Mouse (Mus musculus): ENCODE data around the gene Sh2d1b2.
"Not testable (repeated sequence)": the region's sequence is repeated elsewhere in the genome, so short reads cannot be mapped to it uniquely, and the experiment has no call there.

Gene Sh2d1b2

DNA sequence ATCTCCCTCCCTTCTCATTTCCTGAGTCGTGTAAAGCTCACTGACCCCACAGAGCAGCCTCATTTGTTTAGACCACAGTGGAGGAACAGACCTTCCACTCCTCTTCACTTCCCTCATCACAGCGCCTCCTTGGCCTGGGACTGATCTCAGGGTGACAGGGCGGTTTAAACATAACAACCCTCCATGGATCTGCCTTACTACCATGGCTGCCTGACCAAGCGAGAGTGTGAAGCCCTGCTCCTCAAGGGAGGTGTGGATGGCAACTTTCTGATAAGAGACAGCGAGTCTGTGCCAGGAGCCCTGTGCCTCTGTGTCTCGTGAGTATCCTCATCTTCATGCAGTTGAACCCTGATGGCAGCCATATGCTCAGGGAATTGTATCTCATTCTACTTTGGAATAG is at the start of gene Sh2d1b2:
Gene Sh2d1b2 (plus strand): TSS at position 62 of the 400 bp plus-strand sequence.
- DNase-seq: not testable (repeated sequence)

DNA sequence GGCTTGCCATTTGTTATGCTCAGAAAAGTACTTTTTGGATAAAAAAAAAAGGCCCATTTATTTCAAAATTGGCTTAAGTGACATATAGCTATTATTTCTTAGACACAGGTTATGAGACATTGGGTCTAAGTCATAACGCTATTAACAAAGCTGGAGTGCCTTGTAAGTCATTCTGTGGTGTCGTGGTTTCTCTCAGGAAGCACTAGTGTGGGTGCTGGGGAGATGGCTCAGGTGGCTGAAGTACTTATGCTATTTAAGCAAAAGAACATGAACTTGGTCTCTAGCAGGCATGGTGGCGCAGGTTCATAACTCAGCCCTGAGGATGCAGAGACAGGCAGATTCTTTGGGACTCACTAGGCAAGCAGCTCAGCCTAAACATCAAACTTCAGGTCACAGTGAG is 47.4 kb upstream of the Sh2d1b2 start:
- DNase-seq: no peak

DNA sequence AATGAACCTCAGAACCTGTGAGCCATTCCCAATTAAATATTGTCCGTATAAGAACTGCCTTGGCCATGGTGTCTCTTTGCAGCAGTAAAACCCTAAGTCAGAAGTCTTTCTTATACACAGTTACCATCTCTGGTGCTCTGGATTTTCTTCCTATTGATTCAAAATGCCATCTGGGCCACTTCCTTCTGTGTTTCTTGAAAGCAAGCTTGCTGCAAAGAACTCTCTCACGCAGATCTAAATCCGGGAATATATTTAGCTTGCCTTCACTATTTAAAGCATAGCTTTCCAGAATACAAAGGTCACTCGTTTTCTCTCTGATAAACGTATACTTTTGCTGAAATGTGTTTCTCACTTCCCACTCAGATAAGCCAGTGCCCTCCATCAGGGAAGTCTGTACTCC is 46.0 kb upstream of the Sh2d1b2 start:
- DNase-seq: no peak

DNA sequence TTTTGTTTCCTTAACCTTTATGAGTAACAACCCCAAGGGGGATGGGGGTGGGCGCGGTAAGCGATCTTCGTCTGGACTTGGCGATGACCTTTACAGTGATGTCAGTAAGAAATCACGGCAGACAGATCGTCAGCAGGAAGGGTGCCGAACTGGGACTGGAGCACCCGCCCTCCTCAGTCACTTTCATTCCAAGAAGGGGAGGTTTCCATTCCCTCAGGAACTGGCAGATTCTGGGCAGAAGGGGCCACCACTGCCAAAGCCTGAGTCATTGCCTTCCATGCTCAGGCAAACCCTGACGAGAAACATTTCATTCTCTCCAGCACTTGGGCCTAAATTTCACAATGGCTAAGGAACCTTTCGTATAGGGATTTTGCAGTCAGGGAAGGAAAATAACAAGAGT is 43.9 kb upstream of the Sh2d1b2 start:
- peak; percentile 16 to 18 for DNase-seq

DNA sequence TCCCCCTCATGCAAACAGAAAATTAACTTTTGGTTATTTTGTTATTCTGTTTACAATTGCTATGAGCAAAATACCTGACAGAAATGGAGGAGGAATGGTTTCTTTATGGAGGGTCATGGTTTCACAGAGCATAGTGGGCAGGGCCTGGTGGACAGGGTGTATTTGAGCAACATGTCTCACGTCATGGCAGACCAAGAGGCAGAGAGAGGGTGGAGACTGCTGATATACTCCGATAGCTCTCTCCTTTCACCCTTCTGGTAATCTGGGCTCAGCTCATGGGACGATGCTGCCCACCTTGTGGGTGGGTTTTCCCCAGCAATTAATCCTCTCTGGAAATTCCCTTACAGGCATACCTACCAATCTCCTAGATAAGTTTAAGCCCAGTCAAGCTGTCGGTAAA is 42.3 kb upstream of the Sh2d1b2 start:
- peak in 1 of 2 experiments; percentile 26 for DNase-seq

DNA sequence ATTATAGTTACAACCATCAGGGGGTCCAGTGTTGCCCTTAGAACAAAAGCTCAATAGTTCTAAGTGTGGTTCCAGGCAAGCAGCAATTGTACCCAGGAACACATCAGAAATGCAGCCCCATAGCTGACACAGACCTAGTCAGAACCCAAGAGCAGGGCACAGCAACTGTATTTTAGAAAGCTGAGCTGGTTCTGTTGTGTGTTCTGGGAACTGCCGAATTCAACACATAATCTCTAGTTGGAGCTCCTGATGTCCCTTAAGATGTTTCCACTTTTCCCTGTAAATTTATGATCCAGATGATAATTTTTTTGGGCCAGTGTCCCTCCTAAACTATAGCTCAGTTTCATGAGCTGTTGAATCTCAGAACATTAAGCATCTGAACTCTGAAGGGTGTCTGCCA is 40.6 kb upstream of the Sh2d1b2 start:
- DNase-seq: no peak

DNA sequence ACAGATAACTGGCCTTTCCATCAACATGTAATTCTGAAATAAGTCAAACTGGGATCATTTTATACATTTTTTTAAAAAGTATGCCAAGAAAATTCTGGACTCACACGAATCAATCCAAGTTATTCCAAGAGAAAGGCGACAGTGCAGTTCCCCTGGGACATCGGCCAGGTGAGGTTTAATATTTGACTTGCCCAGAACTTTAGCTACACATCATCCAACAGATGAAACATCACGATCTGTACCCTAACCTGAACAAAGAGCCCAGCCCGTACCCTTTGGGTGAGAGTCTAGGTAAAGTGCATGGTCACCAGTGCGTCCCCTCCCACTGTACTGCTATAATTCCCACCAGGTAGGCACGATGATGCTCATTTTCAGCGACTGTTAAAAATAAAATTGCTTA is 36.3 kb upstream of the Sh2d1b2 start:
- DNase-seq: peak; percentile 79 to 80

DNA sequence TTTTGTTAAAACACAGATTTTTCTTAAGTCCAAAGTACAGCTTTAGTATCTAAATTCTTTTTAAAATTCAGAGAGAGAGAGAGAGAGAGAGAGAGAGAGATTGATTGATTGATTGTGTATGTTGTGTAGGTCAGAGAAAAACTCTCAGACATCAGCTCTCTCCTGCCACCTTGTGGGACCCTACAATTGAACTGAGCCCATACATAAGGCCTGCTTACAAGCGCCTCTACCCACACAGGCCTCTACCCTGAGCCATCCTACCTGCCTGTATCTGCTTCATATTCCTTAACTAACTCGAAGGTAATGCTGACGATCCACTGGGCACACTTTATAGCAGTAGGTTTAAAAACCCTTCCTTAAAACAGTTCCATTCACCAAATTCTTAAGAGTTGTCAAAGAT is 32.2 kb upstream of the Sh2d1b2 start:
- peak; percentile 42 to 68 for DNase-seq

DNA sequence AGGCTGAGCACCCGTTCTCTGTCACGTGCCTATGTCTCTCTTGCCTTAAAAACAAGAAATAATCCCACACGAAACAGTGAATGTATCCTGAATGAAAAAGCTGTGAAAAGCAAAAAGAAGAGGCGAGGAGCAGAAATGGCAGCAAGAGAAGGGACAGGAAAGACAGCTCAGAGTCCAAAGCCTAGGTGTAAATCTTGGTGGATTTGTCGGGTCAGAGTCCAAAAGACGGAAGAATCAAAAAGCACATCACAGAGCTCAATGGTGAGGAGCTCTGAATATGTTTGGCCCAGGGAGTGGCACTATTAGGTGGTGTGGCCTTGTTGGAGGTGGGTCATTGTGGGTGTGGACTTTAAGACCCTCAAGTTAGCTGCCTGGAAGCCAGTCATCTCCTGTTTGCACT is 26.2 kb upstream of the Sh2d1b2 start:
- DNase-seq: peak in 1 of 2 experiments; percentile 22

DNA sequence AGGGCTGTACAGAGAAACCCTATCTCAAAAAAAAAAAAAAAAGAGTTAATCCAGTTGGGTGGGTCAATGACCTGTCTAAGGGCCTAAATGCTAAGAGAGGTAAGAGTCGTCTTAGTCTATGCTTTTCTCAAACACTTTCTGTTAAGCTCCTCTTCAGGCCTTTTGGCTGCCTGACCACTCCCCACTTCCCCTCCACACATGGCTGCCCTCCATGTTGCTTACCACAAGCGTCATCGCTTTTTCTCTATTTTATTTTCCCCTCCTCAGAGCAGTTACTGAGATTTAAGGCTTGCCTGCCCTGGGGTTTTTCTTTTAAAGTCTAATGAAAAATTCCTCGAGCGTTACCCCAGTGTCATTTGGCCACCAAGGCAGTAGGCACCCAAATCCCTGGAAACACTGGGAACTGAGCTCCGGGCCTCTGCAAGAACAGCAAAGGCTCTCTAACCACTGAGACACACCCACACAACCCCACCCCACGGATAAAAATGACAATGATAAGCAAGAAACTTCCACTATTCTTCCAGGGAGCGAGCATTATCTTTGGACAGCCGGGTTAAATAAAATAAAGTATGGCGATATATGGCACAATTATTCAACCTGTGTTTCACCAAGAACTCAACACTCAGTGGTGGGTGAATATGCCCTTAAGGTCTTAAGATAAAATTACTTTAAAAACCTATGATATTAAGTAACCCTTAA is 19.2 kb upstream of the Sh2d1b2 start:
- DNase-seq: no peak

DNA sequence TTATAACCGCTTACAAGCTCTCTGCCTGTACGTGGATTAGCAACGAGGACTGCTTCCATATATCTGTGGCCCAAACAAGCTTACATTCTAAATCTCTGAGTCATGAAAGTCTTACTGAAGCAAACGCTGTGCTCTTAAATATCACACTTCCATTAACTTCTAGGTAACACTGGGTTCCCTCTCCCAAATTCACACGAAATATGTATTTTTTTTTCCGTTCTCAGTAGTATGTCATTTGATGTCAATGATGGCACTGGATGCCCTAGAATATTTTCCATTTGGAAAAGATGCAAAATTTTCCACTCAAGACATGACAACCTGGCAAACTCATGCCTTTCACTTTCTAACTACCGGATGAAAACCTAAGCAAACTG is 18.2 kb upstream of the Sh2d1b2 start:
- DNase-seq: no peak

DNA sequence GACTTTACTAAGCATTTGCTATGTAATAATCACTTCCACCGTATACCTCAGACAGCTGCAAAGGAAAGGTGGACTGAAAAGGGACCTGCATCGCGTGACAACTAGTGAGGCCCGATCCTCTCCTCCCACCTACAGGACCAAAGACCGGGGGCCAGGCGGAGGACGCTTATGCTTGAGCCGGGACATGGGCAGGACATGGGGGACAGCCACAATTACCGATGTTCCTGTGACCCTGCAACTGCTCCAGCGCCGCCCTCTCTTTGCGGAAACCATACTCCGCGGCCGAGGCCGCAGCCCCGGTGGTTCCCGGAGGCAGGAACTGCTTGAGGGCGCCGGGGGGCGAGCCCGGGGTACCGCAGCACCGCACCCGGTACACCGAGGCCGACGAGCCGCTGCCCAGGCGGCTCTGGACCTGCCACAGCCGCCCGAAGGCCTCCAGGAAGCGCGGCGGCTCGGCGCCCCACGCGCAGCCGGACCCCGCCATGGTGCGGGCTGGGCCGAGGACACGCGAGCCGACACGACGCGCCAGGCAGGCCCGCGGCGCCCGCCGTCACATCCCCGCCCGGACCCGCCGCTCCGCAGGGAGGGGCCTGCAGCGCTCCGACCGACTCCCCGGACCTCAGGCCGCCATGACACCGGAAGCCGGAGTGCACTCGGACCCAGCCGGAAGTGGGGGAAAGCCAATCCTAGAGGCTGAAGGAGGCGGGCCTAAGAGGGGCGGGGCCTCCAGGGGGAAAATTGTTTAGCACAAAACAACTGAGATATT is 17.6 kb upstream of the Sh2d1b2 start, which contains the start of gene Uhmk1:
Gene Uhmk1 (minus strand): TSS at position 641 of the 766 bp plus-strand sequence.
- DNase-seq: peak; percentile 94 to 96

DNA sequence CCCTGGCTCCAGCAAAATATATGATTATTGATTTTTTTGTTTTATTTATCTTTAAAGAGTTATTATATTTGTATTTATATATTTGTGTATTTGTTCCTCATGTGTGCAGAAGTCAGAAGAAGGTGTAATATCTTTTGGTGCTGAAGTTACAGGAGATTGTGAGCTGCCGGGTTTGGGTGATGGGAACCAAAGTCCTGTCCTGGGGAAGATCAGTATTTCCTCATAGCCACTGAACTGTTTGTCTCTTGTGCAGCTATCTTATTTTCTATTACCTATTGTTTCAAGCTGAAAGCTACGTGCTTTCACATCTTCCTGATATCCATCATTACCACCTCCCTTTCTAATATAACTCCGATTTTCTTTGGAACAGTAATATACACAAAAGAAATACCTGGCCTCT is 17.0 kb upstream of the Sh2d1b2 start:
- DNase-seq: no peak

DNA sequence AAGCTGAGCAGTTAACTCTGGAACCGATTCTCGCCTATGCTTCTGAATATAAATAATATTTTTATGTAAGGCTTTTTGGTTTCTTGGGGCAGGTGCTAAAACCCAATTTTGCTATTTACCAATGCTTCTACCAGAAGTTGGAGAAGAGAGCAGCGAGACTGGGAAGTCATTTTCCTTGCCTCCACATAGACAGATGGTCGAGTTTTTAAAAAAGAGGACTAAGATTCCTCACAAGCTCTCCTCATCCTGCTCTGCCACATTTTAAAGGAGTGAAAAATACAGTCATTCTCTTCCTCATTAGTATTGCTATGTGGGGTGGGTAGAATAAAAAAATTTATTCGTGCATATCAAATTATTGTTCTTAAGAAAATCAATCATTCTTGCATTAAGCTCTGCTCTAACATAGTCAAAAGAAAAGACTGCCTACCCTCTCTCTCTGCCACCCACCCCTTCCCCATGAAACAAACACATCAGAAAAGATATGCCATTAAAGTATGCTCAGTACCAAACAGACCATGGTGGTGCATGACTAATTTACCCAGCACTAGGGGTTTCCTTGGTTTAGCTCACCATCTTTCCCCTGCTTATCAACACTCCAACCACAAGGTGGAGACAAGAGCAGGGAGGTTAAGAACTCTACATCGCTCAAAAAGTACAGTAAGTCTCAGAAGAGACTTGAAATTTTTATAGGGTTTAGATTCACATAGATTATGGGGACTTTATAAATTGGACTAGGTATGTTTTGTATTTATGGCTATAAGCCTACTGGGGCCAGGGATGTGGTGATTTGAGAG is 14.3 kb upstream of the Sh2d1b2 start:
- peak; percentile 15 to 35 for DNase-seq

DNA sequence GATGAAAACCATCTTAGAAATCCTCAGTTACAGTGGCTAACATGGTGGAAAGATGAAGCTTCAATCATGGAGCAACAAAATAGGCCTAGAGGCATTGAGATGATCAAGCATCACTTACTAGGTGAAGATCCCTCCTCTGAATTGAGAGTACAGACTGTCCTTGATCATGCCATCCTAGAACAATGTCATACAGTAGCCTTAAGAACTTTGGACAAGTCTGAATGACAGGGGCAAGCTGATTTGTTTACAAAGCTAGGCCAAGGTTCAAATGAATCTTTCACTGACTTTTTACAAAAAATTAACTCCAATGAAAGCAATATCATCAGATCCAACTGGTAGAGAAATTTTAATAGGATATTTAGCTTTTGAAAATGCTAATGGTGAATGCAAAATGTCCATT is 12.2 kb upstream of the Sh2d1b2 start:
- DNase-seq: peak; percentile 9 to 68

DNA sequence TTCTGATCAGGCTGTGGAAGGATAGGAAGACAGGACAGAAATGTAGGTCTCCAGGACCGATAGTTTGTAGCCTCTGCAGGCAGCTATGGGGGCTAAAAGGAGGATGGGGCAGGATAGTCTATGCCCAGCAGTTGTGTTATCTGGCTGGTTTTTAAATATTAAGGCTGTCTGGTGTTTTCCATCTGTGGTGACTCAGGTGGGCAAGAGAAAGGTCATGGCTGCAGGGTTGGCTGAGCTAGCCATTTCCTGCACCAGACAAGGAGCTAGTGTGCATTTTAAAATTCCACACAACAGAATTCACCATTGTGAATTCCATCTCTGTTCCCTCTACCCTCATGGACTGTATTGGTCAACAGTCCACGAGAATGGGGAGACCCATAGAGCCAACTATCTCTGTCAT is 9.3 kb upstream of the Sh2d1b2 start:
- no peak for DNase-seq

DNA sequence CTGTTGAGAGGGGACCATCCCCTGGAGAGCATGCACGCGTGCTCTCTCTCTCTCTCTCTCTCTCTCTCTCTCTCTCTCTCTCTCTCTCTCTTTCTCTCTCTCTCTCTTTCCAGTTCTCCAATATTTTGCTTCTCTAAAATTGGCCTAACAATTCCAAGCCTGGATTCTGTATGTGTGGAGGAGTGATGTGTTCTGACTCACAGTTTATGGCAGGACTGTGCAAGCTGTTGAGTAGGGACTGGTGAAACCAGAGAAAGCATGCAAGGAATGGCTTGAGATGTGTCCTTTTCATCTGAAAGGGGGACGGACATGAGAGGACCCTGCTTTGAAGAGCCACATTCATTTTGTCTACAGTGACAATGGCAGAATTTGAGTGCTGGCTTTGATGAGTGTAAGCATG is 12.5 kb downstream of the Sh2d1b2 start:
- no peak for DNase-seq

DNA sequence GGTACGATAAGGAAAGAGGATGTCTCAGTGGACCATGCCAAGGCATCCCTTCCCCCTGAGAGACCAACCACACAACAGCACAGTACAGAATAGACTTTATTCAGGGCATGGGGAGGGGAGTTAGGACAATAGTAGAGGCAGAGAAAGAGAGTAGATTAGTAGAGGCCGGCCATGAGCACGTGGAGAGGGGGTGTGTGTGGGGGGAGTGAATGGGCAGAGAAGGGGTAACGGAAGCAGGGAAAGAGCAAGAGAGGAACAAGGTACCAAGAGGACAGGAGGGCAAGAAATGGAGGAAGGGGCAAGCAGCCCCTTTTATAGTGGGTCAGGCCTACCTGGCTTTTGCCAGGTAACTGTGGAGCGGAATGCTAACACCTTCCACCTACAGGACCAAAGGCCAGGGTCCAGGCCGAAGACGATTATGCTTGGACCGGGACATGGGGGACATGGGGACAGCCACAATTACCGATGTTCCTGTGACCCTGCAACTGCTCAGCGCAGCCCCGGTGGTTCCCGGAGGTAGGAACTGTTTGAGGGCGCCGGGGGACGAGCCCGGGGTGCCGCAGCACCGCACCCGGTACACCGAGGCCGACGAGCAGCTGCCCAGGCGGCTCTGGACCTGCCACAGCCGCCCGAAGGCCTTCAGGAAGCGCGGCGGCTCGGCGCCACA is 22.5 kb downstream of the Sh2d1b2 start:
- DNase-seq: peak in 1 of 2 experiments; percentile 4

DNA sequence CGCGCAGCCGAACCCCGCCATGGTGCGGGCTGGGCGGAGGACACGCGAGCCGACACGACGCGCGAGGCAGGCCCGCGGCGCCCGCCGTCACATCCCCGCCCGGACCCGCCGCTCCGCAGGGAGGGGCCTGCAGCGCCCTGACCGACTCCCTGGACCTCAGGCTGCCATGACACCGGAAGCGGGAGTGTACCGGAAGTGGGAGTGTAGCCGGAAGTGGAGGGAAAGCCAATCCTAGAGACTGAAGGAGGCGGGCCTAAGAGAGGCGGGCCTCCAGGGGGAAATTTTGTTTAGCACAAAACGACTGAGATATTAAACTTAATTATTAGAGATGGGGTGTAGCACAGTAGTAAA is 23.0 kb downstream of the Sh2d1b2 start:
- peak; percentile 88 to 89 for DNase-seq

DNA sequence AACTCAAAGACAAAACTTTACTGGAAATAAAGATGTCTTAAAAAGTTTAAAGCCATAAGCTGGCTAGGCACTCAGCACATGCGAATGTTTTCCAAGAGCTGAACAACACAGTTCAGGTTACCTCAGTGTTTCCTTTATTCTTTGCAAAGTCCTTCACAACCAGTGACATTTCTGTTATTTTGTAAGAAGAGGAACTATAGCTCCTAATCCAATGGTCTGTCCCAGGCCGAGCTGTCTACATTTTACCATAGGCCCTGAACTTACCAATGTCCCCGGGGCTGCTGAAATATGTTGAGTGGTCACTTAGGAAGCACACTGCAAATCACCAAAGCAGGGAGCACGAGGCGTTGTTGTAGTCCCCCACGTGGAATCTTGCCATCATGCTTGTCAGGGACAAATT is 37.7 kb downstream of the Sh2d1b2 start:
- DNase-seq: no peak

DNA sequence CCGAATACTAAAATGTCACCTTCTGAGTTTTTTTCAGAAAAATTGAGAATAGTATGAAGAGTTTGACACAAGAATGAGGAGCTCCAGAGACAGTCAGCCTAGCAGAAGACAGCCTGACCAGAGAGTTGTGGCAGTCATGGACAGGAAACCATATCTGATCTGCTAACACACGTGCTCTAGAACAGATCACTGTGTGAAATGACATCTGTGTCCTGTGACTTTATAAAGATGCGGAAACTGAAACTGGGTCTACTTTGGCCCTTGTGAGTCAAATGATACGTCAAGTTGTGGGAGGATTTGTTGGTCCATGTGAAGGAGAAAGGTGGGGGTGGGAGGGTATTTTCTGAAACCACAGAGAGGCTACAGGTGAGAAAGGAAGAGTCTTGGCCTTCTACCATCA is 38.1 kb downstream of the Sh2d1b2 start:
- no peak for DNase-seq

DNA sequence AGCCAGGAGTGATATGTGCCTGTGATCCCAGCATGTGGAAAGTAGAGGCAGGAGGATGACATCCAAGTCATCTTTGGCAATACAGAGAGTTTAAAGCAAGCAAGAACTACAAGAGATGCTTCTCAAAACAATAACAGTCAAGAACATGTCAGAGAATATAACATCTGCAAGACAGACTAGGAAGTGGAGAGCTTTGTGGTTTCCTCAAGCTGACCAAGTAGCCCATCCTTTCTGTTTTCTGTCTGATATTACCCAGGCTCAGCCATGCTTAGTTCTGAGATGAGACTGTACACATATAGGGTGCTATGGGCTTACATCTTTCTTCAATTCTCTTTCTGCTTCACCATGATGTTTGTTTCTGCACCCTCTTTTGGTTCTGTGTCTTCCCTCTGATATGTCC is 40.7 kb downstream of the Sh2d1b2 start:
- no peak for DNase-seq

DNA sequence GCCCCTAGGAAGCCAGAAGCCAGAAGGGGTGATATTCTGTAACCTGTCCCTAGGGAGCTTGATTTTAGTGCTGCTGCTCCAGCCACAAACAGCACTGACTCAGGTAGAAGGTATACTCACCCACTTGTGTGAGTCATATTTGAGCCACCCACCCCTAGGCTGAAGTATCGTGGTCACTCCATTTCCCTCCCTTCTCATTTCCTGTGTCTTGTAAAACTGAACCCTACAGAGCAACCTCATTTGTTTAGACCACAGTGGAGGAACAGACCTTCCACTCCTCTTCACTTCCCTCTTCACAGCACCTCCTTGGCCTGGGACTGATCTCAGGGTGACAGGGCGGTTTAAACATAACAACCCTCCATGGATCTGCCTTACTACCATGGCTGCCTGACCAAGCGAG is 44.5 kb downstream of the Sh2d1b2 start, which contains the start of gene Sh2d1b1:
Gene Sh2d1b1 (plus strand): TSS at position 305 of the 400 bp plus-strand sequence.
- DNase-seq: no peak
